Mouse (Mus musculus): ENCODE results near the gene Tmem119. TPM values are rescaled to one million over a fixed set of nuclear protein-coding genes. Genes with fewer than 3 reads are reported as not detected.

Gene Tmem119
- polyA plus RNA-seq (2015; fragmentation: Nextera tagmentation; extraction: Ambion mirVana), result 57.5 and 61.9 TPM in 2 replicates

DNA sequence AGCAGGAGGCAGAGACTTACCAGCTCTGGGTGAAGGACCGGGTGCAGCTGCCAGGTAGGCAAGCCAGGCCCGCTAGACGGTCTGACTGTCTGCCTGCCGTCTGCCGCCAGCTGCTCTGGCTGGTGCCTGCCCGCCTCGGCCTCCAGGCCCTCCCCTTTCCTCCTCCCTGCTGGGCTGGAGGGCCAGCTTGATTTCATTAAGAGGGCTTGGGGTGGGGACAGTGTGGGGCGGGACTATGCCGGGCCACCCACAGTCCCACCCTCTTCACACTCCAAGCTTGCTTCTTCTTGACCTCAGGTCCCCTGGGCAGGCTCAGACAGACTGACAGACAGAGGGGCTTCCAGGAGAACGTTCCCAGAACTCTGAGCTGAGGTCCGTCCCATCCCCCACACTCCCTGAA, at the start of gene Tmem119:
Gene Tmem119 (minus strand): TSS at position 237 of the 400 bp plus-strand sequence.
- peaks cover 29% of the 10 kb centered on the region for H3K4me1 ChIP-seq (replicated peaks)
- H3K4me2 ChIP-seq (replicated peaks), result peak within 1 kb of the TSS; percentile 55
- H3K27ac ChIP-seq, result peak within 1 kb of the TSS; percentile 76
- H3K9ac ChIP-seq, result peak within 1 kb of the TSS; percentile 56
- peak within 1 kb of the TSS; percentile 41 for H3K4me3 ChIP-seq (replicated peaks)
- H3K27me3 ChIP-seq (replicated peaks), result no peaks in the 10 kb centered on the region
- H3K36me3 ChIP-seq, result no peaks in the 10 kb centered on the region
- WGBS, result under 1% methylated on average over 11 of the region's 11 CpGs
- peak; percentile 92 for ATAC-seq
- H3K9me3 ChIP-seq, result no peaks in the 10 kb centered on the region

DNA sequence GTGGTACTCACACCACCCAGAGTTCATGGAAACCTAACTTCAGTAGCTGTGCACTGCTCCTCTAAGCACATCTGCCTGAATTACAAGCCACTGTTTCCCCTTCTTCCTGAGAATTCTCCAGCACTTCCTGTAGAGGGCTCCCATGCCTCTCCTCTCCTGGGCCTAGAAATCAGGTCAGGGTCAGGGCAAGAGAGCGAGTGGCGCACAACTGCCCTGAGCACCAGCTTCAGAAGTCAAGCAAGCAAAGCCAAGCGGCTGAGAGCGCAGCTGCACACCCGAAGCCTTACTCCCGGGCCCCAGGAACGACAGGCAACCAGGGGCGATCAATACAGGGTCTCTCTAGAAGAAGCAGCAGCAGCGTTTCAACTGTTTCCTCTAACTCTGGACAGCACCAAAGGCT, 47.3 kb upstream of the Tmem119 start:
- Histone ChIP-seq H3K4me2 (replicated peaks) (no peak overlapping the region), H3K27me3 (replicated peaks) (no peaks in the 10 kb centered on the region), H3K9ac (no peak overlapping the region), H3K27ac (no peak overlapping the region), H3K9me3 (no peaks in the 10 kb centered on the region), H3K4me1 (replicated peaks) (0 out of 2 replicates have a peak, but pooled peaks cover 2% of the 10 kb centered on the region), H3K36me3 (peaks cover 80% of the 10 kb centered on the region), H3K4me3 (replicated peaks) (no peak overlapping the region)
- ATAC-seq, result no peak
- 86% methylated on average over 9 of the region's 9 CpGs for WGBS

DNA sequence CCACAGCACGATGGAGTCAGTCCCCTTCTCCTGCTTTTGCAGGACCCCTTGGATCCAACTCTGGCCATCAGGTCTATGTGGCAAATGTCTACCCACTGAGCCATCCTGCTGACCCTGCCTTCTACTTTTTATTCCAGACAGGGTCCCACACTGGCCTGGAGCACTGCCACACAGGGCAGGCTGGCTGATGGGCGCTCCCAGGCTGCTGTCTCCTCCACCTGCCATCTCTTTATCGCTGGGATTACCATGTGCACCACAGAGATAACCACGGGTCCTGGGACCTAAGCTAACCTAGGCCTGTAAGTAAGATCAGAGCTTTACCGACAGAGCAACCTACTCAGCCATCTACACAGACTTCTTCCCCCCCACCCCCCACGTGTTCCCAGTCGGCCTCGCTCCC, 46.3 kb upstream of the Tmem119 start:
- no peaks in the 10 kb centered on the region for H3K9me3 ChIP-seq
- H3K4me1 ChIP-seq (replicated peaks), result 0 out of 2 replicates have a peak, but pooled peaks cover 2% of the 10 kb centered on the region
- H3K4me2 ChIP-seq (replicated peaks), result no peak overlapping the region
- WGBS, result 88% methylated on average over 8 of the region's 8 CpGs
- peaks cover 72% of the 10 kb centered on the region for H3K36me3 ChIP-seq
- H3K27me3 ChIP-seq (replicated peaks), result no peaks in the 10 kb centered on the region
- peak; percentile 46; the same call in 1 of the 2 replicates for ATAC-seq
- H3K4me3 ChIP-seq (replicated peaks), result no peak overlapping the region
- H3K27ac ChIP-seq, result no peak overlapping the region
- H3K9ac ChIP-seq, result no peak overlapping the region

DNA sequence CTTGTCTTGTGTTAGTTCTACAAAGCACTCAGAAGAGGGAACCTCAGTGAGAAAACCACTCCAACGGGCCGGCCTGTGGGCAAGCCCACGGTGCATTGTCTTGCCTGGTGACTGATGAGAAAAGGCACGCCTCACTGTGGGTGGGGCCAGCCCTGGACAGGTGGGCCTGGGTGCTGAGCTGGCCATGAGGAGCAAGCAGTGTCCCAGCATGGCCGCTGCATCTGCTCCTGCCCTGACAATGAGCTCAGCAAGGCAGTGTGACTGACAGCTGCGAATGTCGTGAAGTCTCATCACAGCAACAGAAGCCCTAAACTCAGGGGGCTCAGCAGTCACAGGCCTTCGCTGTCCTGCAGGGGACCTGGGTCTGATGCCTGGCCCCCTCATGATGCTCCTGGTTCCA, 45.3 kb upstream of the Tmem119 start:
- no peak overlapping the region for H3K4me3 ChIP-seq (replicated peaks)
- WGBS, result 83% methylated on average over 8 of the region's 8 CpGs
- H3K36me3 ChIP-seq, result peaks cover 64% of the 10 kb centered on the region
- H3K4me2 ChIP-seq (replicated peaks), result no peak overlapping the region
- no peak overlapping the region for H3K27ac ChIP-seq
- ATAC-seq, result no peak
- H3K27me3 ChIP-seq (replicated peaks), result no peaks in the 10 kb centered on the region
- H3K9ac ChIP-seq, result no peak overlapping the region
- no peaks in the 10 kb centered on the region for H3K9me3 ChIP-seq
- H3K4me1 ChIP-seq (replicated peaks), result 0 out of 2 replicates have a peak, but pooled peaks cover 2% of the 10 kb centered on the region

- H3K4me3 ChIP-seq (replicated peaks), result no peak overlapping the region
- peak overlapping the region; percentile 33; the same call in 1 of the 2 replicates for H3K27ac ChIP-seq
- H3K27me3 ChIP-seq (replicated peaks), result no peaks in the 10 kb centered on the region
- H3K9ac ChIP-seq, result no peak overlapping the region
- no peaks in the 10 kb centered on the region for H3K9me3 ChIP-seq
- H3K4me1 ChIP-seq (replicated peaks), result 0 out of 2 replicates have a peak, but pooled peaks cover 2% of the 10 kb centered on the region
- no peak for ATAC-seq
- 60% methylated on average over 7 of the region's 7 CpGs for WGBS
- peaks cover 60% of the 10 kb centered on the region for H3K36me3 ChIP-seq
- no peak overlapping the region for H3K4me2 ChIP-seq (replicated peaks)
These were observed 44.4 kb upstream of the Tmem119 start for GRCm38 (mm10) chr5:113844721-113845120.

- peak overlapping the region; percentile 33; the same call in 1 of the 2 replicates for H3K27ac ChIP-seq
- H3K4me2 ChIP-seq (replicated peaks), result no peak overlapping the region
- ATAC-seq, result no peak
- H3K36me3 ChIP-seq, result peaks cover 54% of the 10 kb centered on the region
- 0 out of 2 replicates have a peak, but pooled peaks cover 2% of the 10 kb centered on the region for H3K4me1 ChIP-seq (replicated peaks)
- H3K9ac ChIP-seq, result no peak overlapping the region
- H3K9me3 ChIP-seq, result no peaks in the 10 kb centered on the region
- H3K4me3 ChIP-seq (replicated peaks), result no peak overlapping the region
- WGBS, result 67% methylated on average over 15 of the region's 15 CpGs
- no peaks in the 10 kb centered on the region for H3K27me3 ChIP-seq (replicated peaks)
These were observed 43.8 kb upstream of the Tmem119 start for GRCm38 (mm10) chr5:113844106-113844505.

- no peak overlapping the region for H3K27ac ChIP-seq
- H3K9ac ChIP-seq, result no peak overlapping the region
- no peaks in the 10 kb centered on the region for H3K27me3 ChIP-seq (replicated peaks)
- WGBS, result 94% methylated on average over 9 of the region's 9 CpGs
- H3K9me3 ChIP-seq, result no peaks in the 10 kb centered on the region
- H3K4me3 ChIP-seq (replicated peaks), result no peak overlapping the region
- ATAC-seq, result no peak
- H3K4me1 ChIP-seq (replicated peaks), result 0 out of 2 replicates have a peak, but pooled peaks cover 2% of the 10 kb centered on the region
- H3K4me2 ChIP-seq (replicated peaks), result no peak overlapping the region
- H3K36me3 ChIP-seq, result peaks cover 50% of the 10 kb centered on the region
These were observed 42.6 kb upstream of the Tmem119 start for GRCm38 (mm10) chr5:113842906-113843305.

DNA sequence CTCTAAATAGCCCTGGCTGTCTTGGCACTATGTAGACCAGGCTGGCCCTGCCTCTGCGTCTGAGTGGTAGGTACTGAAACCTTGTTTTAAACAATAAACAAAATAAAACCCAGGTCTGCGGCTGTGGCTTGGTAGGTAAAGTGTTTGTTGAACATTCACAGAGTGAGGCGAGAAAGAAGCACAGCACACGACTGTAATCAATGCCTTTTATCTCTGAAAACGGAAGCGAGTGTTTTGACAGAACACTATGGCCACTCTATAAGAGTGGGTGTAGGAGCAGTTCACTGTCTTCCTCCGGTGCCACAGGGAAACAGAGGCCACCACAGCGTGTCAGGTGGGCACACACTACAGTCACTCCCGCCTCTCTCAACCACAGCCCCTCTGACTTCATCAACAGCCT, 41.9 kb upstream of the Tmem119 start:
- no peaks in the 10 kb centered on the region for H3K27me3 ChIP-seq (replicated peaks)
- H3K9ac ChIP-seq, result no peak overlapping the region
- H3K4me3 ChIP-seq (replicated peaks), result no peak overlapping the region
- 79% methylated on average over 9 of the region's 9 CpGs for WGBS
- H3K36me3 ChIP-seq, result peaks cover 44% of the 10 kb centered on the region
- H3K9me3 ChIP-seq, result no peaks in the 10 kb centered on the region
- no peak overlapping the region for H3K27ac ChIP-seq
- no peak overlapping the region for H3K4me2 ChIP-seq (replicated peaks)
- ATAC-seq, result no peak
- H3K4me1 ChIP-seq (replicated peaks), result 0 out of 2 replicates have a peak, but pooled peaks cover 2% of the 10 kb centered on the region

DNA sequence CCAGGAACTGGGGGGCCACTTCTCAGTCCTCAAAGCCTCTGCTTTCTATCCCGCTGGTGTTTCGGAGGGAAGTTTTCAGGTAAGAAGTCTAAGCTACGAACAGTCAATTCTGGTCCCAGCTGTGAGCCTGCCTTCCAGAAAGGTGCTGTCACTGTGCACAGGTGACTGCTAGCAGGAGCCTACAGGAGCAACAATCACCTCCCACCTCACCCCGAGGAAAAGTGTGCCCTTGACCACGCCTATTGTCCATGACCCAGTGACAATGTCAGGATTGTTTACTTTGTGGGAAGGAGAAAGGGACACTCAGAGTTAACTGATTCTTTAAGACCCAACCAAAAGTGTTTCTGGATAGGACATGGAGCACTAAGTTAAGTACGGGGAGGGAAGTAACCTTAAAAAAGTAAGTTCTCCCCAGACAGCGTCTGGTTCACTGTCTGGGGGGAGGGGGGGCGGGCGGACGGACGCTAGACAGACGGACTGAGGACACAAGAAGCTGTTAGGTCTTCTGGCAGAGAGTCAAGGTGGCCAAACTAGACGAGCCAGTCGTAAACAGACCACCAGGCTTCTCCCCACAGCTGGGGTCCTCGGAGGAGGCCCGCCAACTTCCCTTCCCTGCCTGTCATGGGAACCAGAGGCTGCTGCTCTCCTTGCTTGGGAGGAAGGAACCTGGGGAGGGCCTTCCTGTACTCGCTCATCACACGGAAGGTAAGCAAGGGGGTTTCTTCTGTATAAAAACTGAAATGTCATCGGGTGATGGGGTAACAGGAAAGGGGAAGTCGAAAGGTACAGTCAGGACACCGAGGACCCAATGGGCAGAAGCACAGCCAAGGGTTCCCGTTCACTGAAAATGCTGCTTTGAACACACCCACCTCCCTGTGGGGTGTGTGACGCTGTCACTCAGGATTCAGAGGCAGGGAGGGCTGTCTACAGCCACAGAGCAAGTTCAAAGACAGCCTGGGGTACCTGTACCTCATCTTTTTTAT, 41.2 kb upstream of the Tmem119 start:
- Histone ChIP-seq H3K9me3 (no peaks in the 10 kb centered on the region), H3K36me3 (peaks cover 39% of the 10 kb centered on the region), H3K27ac (no peak overlapping the region), H3K27me3 (replicated peaks) (no peaks in the 10 kb centered on the region), H3K4me3 (replicated peaks) (no peak overlapping the region), H3K4me2 (replicated peaks) (no peak overlapping the region), H3K4me1 (replicated peaks) (0 out of 2 replicates have a peak, but pooled peaks cover 2% of the 10 kb centered on the region), H3K9ac (no peak overlapping the region)
- WGBS, result 65% methylated on average over 23 of the region's 23 CpGs
- no peak for ATAC-seq

DNA sequence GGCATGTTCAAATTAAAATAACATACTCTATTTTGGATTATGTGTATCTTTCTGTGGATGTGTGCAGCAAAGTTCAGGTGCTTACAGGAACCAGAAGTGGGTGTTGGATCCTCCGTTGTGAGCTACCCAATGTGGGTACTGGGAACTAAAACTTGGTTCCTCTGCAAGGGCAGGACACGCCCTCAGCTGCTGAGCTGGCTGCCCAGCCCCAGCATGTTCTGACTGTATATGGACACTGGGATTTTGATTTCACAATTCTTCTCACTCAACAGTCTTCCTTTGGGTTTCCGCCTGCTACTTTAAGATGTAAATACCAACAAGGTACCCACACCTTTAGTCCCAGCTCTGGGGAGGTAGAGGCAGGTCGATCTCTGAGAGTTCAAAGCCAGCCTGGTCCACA, 40.1 kb upstream of the Tmem119 start:
- Histone ChIP-seq H3K4me2 (replicated peaks) (no peak overlapping the region), H3K36me3 (peaks cover 29% of the 10 kb centered on the region), H3K9ac (no peak overlapping the region), H3K4me1 (replicated peaks) (0 out of 2 replicates have a peak, but pooled peaks cover 2% of the 10 kb centered on the region), H3K27me3 (replicated peaks) (no peaks in the 10 kb centered on the region), H3K27ac (no peak overlapping the region), H3K4me3 (replicated peaks) (no peak overlapping the region), H3K9me3 (no peaks in the 10 kb centered on the region)
- WGBS, result 82% methylated on average over 4 of the region's 4 CpGs
- no peak for ATAC-seq

- no peaks in the 10 kb centered on the region for H3K4me1 ChIP-seq (replicated peaks)
- no peak overlapping the region for H3K27ac ChIP-seq
- 82% methylated on average over 10 of the region's 10 CpGs for WGBS
- peaks cover 5% of the 10 kb centered on the region; the same call in 1 of the 2 replicates for H3K36me3 ChIP-seq
- H3K9me3 ChIP-seq, result no peaks in the 10 kb centered on the region
- H3K4me2 ChIP-seq (replicated peaks), result no peak overlapping the region
- ATAC-seq, result no peak
- no peaks in the 10 kb centered on the region for H3K27me3 ChIP-seq (replicated peaks)
- H3K4me3 ChIP-seq (replicated peaks), result no peak overlapping the region
- H3K9ac ChIP-seq, result no peak overlapping the region
These were observed 36.6 kb upstream of the Tmem119 start for GRCm38 (mm10) chr5:113836961-113837360.

GRCm38 (mm10) chr5:113833316-113833947, 33.1 kb upstream of the Tmem119 start:
- WGBS, result 56% methylated on average over 16 of the region's 16 CpGs
- H3K9me3 ChIP-seq, result no peaks in the 10 kb centered on the region
- no peaks in the 10 kb centered on the region for H3K4me1 ChIP-seq (replicated peaks)
- no peak overlapping the region for H3K9ac ChIP-seq
- no peak overlapping the region for H3K27ac ChIP-seq
- no peaks in the 10 kb centered on the region for H3K36me3 ChIP-seq
- H3K27me3 ChIP-seq (replicated peaks), result no peaks in the 10 kb centered on the region
- no peak overlapping the region for H3K4me2 ChIP-seq (replicated peaks)
- no peak for ATAC-seq
- no peak overlapping the region for H3K4me3 ChIP-seq (replicated peaks)
